Mouse (Mus musculus) midbrain, embryonic 13.5 days (tissue): ENCODE data around the gene Usp31. TPM values are rescaled to one million over a fixed set of nuclear protein-coding genes. Genes with fewer than 3 reads are reported as not detected.

ENCODE experiments used
- ATAC-seq: fragments of 200-750 bp; cut with Nextera tagmentation; 2 replicates; pipeline ENCODE4 v1.8.0; 2017; ENCODE audit warnings: mild to moderate bottlenecking, moderate TSS enrichment, moderate library complexity
- H3K27ac ChIP-seq: fragments of 300-500 bp; sonication (generic); 2 replicates; pipeline ENCODE4 v1.5.1; 2015; ENCODE audit warnings: inconsistent platforms, mild to moderate bottlenecking, moderate library complexity
- H3K27me3 ChIP-seq: fragments of 300-500 bp; sonication (generic); 2 replicates; pipeline ENCODE4 v1.6.1; 2015; ENCODE audit warnings: mild to moderate bottlenecking, inconsistent platforms
- H3K36me3 ChIP-seq: fragments of 300-500 bp; sonication (generic); 2 replicates; pipeline ENCODE4 v1.6.1; 2015; ENCODE audit warnings: mild to moderate bottlenecking, inconsistent platforms
- H3K4me1 ChIP-seq: fragments of 300-500 bp; sonication (generic); replicated peaks from 2 replicates; pipeline ENCODE4 v1.6.1; 2015; ENCODE audit warnings: inconsistent platforms
- H3K4me2 ChIP-seq: fragments of 300-500 bp; sonication (generic); replicated peaks from 2 replicates; pipeline ENCODE4 v1.6.1; 2015; ENCODE audit warnings: moderate library complexity, mild to moderate bottlenecking, inconsistent platforms
- H3K4me3 ChIP-seq: fragments of 300-500 bp; sonication (generic); replicated peaks from 2 replicates; pipeline ENCODE4 v1.5.1; 2015; ENCODE audit warnings: mild to moderate bottlenecking, inconsistent platforms
- H3K9ac ChIP-seq: fragments of 300-500 bp; sonication (generic); replicated peaks from 2 replicates; pipeline ENCODE4 v1.6.1; 2015; ENCODE audit warnings: mild to moderate bottlenecking, inconsistent platforms
- H3K9me3 ChIP-seq: fragments of 300-500 bp; sonication (generic); 2 replicates; pipeline ENCODE4 v1.6.1; 2016; ENCODE audit warnings: mild to moderate bottlenecking, inconsistent platforms
- WGBS: fragments of 180-500 bp; shearing (Covaris S2); methylation state at CpG from one replicate; pipeline ENCODE4 v1.1.7; 2015; 5-methylcytosine and 5-hydroxymethylcytosine counted together
- polyA plus RNA-seq: library from polyadenylated mRNA; unstranded; fragments of >200 nt; fragmentation: Nextera tagmentation; extraction: Ambion mirVana; gene quantifications from 2 replicates; pipeline ENCODE4 v1.2.1, GENCODE M21; 2015

Usp31 gene
- polyA plus RNA-seq, 1 experiment from 2014 or later = 2.9 TPM

DNA sequence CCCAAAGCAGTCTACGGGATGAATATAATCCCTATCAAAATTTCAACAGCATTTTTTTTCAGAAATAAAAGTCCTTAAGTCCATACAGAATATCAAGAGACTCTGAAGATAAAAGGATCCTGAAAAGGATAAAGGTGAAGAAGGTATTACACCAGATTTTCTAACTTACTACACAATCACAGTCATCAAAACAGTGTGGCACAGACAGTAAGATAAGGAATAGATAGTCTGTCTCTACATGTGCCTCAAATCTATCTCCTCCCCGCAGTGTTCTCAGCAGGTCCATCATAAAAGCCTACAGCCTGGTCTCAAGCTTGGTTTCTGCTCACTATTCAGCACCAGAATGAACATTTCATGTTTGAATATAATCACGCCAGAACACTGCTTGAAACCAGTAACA is 6.6 kb downstream of the Usp31 start:
- H3K36me3 ChIP-seq = 0 out of 2 replicates have a peak, but pooled peaks cover 3% of the 10 kb centered on the region
- 93% methylated on average over 3 of the region's 3 CpGs for WGBS
- no peaks in the 10 kb centered on the region for H3K9me3 ChIP-seq
- ATAC-seq = no peak
- no peak overlapping the region for H3K4me3 ChIP-seq
- H3K4me1 ChIP-seq = peaks cover 36% of the 10 kb centered on the region
- no peaks in the 10 kb centered on the region for H3K27me3 ChIP-seq
- H3K4me2 ChIP-seq = no peak overlapping the region
- no peak overlapping the region for H3K9ac ChIP-seq
- no peak overlapping the region for H3K27ac ChIP-seq

DNA sequence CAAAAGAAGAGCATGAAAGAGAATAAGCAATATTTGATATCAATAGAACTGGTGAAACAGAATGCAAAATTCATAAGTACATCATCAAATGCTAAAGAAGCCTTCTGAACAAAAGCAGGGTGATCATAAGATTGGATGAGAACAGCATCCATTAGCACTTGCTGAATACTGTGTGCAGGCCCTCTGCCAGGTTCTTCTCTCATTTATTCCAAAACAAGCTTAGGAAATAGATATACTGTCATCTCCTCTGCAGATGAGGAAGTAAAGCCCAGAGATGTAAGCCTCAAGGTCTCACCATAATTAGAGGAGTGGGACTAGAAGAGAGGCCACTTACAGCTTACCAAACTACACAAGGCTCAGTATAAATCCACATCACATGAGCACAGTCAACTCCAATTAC is 7.8 kb downstream of the Usp31 start:
- Histone ChIP-seq H3K4me2 (no peak overlapping the region), H3K36me3 (0 out of 2 replicates have a peak, but pooled peaks cover 3% of the 10 kb centered on the region), H3K27ac (no peak overlapping the region), H3K4me1 (peaks cover 23% of the 10 kb centered on the region), H3K27me3 (no peaks in the 10 kb centered on the region), H3K9ac (no peak overlapping the region), H3K4me3 (no peak overlapping the region), H3K9me3 (no peaks in the 10 kb centered on the region)
- ATAC-seq = no peak

DNA sequence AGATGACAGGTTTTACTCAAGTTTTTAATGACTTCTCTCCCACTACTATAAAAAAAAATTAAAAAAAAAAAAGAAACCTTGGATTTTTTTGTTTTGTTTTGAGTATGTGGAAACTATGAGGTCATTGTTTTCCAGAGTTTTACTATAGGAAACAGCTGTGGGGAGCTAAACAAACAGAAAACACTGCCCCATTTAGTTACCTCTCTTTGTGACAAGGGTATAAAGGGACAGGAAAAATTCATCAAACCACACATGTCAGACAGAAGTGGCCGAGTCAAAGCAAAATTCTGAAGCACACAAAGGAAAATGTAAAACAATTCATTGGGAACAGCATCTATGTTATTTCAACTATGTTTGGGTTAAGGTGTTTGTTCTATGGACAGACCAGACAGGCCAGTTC is 9.5 kb downstream of the Usp31 start:
- no peaks in the 10 kb centered on the region for H3K36me3 ChIP-seq
- 69% methylated on average over 1 of the region's 1 CpGs for WGBS
- ATAC-seq = no peak

DNA sequence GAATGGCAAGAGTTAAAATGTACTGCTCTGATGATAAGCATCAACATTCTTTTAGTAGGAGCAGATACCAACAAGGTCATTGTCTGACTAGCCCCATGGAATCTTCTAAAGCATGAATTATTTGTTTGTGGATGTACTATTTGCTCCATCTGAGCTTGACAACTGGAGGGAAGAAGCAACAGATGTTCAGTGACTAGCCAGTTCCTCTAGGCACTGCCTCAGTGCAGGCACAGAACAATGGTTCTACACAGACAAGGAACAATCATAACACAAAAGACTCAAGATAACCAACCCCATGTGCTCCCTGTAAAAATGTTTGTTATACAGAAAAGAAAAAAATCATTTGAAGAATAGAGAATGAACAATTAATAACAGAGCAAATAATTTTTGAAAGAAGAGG is 9.9 kb downstream of the Usp31 start:
- Histone ChIP-seq H3K9ac (no peak overlapping the region), H3K4me1 (peaks cover 11% of the 10 kb centered on the region), H3K4me2 (no peak overlapping the region), H3K4me3 (no peak overlapping the region), H3K27me3 (no peaks in the 10 kb centered on the region), H3K9me3 (no peaks in the 10 kb centered on the region), H3K36me3 (no peaks in the 10 kb centered on the region), H3K27ac (no peak overlapping the region)
- ATAC-seq = no peak

More for the DNA sequence above, 9.5 kb downstream of the Usp31 start:
- Histone ChIP-seq H3K27me3 (no peaks in the 10 kb centered on the region), H3K4me3 (no peak overlapping the region), H3K4me2 (no peak overlapping the region), H3K27ac (no peak overlapping the region), H3K9me3 (no peaks in the 10 kb centered on the region), H3K9ac (no peak overlapping the region), H3K4me1 (peaks cover 11% of the 10 kb centered on the region)

DNA sequence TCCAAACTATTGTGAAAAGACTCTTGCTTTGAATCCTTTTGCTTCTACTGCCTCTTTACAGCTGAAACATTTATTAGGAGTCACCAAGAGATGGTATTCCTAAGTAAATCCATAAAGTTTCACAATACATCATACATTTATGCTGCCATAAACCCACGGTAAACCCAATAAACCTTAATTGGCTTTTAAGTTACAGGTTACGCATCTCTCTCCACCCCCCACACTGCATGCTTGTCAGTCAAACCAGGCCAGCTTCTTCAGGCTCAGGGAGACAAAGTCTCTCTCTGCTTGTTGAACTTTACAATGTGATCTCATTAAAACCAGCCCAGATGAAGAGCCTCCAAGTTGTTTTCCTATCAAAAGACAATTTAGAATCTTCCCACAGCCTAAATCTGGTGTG is 15.2 kb downstream of the Usp31 start:
- no peaks in the 10 kb centered on the region for H3K9me3 ChIP-seq
- 86% methylated on average over 2 of the region's 2 CpGs for WGBS
- no peaks in the 10 kb centered on the region for H3K36me3 ChIP-seq
- ATAC-seq = no peak
- H3K4me2 ChIP-seq = no peak overlapping the region
- H3K27ac ChIP-seq = no peak overlapping the region
- no peak overlapping the region for H3K9ac ChIP-seq
- no peaks in the 10 kb centered on the region; the same call in 1 of the 2 replicates for H3K4me1 ChIP-seq
- H3K4me3 ChIP-seq = no peak overlapping the region
- no peaks in the 10 kb centered on the region for H3K27me3 ChIP-seq

DNA sequence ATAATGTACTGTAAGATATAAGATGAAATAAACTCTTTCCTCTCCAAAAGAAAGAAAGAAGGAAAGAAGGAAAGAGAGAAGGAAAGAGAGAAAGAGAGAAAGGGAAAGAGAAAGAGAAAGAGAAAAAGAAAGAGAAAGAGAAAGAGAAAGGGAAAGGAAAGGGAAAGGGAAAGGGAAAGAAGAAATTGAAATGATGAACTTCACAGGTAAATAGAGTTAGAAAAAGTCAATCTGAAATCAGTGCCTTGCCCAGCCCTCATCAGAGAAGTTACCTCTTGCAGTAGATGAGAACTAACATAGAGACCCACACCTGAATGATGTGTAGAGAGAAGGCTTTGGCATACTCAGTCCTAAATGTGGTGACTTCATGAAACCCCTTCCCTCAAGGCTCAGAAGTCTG is 17.7 kb downstream of the Usp31 start:
- Histone ChIP-seq H3K4me3 (no peak overlapping the region), H3K36me3 (no peaks in the 10 kb centered on the region), H3K4me2 (no peak overlapping the region), H3K9ac (no peak overlapping the region), H3K9me3 (no peaks in the 10 kb centered on the region), H3K27me3 (no peaks in the 10 kb centered on the region), H3K4me1 (no peaks in the 10 kb centered on the region), H3K27ac (no peak overlapping the region)
- ATAC-seq = no peak

DNA sequence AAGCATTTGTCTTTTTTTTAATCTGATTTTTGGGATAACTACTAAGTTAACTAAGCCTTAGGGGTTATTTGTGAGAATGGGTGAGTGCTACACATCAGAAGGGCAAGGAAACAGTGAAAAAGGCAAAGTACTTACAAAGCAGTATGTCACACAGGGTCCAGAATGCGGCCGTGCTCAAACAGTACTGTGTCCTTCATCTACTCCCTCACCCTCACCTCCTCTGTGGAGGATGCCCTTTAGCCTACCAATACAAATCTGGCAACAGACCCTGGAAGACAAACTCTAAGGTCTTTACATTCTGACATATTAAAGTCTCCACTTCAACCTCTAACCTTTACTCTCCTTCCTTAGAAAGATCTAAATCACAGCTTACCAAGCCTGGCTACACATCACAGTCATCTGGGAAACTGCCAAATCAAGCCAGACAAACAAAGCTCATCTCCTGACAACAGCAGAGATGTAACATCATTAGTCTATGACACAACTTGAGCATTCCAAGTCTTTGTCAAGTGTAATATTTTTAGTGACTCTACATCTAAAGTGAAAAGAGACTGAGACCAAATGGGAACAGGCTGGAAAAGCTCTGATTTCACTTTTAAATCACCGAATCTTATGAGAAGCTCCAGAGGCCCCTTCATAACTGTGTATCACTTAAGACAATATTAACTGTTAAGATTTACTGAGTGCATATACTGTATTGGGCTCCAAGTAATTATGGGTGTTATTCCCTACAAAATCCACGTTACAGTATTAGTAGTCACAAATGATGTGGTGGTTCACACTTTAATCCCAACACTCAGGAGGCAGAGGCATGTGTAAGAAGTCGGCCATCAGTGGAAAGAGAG is 21.7 kb downstream of the Usp31 start:
- H3K4me1 ChIP-seq = no peaks in the 10 kb centered on the region
- H3K4me3 ChIP-seq = no peak overlapping the region
- no peak overlapping the region for H3K4me2 ChIP-seq
- 93% methylated on average over 5 of the region's 5 CpGs for WGBS
- ATAC-seq = no peak
- no peaks in the 10 kb centered on the region for H3K27me3 ChIP-seq
- no peak overlapping the region for H3K9ac ChIP-seq
- no peaks in the 10 kb centered on the region for H3K9me3 ChIP-seq
- no peaks in the 10 kb centered on the region for H3K36me3 ChIP-seq
- H3K27ac ChIP-seq = no peak overlapping the region

DNA sequence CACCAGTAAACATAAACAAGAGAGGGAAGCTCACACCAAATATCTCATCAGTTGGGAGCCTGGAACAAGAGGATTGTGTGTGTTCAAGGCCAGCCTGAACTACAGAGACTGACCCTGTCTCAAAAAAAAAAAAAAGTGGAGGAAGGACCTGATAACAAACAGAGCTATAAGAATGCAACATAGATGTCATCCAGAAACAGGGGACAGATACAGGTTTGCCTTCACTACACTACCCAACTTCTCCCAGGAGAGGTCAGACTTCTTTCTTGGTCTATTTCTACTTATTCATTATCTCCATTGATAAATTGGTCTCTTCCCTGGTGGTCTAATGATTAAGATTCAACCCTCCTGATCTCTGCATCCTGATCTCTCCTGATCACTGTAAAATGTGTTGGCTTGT is 25.9 kb downstream of the Usp31 start:
- H3K36me3 ChIP-seq = peaks cover 5% of the 10 kb centered on the region; the same call in 1 of the 2 replicates
- no peaks in the 10 kb centered on the region for H3K9me3 ChIP-seq
- peaks cover 6% of the 10 kb centered on the region; the same call in 1 of the 2 replicates for H3K4me1 ChIP-seq
- H3K9ac ChIP-seq = no peak overlapping the region
- H3K27ac ChIP-seq = no peak overlapping the region
- no peak overlapping the region for H3K4me2 ChIP-seq
- no peak for ATAC-seq
- H3K4me3 ChIP-seq = no peak overlapping the region
- no peaks in the 10 kb centered on the region for H3K27me3 ChIP-seq

DNA sequence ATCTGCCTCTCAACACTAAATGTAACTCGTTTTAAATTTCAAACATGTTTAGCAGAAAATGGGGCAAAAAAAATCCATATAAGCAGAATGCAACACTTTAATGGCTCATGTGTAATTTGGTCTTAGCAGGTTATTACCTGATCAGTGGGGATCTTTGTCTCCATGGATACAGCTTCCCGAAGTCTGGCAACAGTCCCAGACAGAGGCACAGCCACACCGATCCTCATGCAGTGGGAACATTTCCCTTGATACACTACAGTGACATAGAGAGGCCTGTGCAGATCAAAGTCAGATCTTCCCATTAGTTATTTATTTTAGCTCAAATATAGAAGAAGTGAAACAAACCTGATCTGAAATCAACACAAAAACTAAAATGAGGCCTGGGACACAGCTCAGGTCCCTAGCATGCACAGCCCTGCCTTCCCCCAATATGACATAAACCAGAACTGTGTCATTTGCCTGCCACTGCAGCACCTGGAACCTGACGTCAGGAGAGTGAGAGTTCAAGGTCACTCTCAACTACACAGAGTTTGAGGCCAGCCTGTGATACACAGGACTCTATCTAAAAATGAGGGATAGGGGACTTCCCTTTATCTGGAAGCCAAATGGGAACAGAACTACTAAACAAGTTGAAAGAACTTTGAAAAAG is 29.8 kb downstream of the Usp31 start:
- H3K9me3 ChIP-seq = no peaks in the 10 kb centered on the region
- H3K36me3 ChIP-seq = peaks cover 15% of the 10 kb centered on the region
- no peak overlapping the region for H3K4me2 ChIP-seq
- no peak overlapping the region for H3K9ac ChIP-seq
- 71% methylated on average over 4 of the region's 4 CpGs for WGBS
- peaks cover 6% of the 10 kb centered on the region; the same call in 1 of the 2 replicates for H3K4me1 ChIP-seq
- H3K27me3 ChIP-seq = no peaks in the 10 kb centered on the region
- H3K27ac ChIP-seq = no peak overlapping the region
- H3K4me3 ChIP-seq = no peak overlapping the region
- ATAC-seq = 0 out of 2 replicates have a peak, but pooled peaks have one; percentile 66

DNA sequence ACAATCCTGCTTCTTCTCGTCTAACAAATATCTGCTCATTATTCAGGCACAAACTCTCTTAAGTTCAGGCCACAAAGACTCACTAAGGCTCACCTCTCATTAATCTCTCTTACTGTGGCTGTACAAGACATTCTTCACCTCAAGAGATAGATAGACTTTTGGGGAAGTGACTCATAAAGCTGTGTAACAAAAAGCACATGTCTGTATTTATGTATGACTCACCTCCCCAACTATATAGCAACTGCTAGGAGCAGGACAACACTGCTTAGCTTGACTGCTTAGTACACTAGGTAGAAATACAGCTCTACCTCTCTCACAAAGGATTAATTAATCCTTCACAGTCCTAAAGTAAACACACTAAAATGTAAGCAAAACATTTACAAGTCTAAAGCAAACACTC is 46.3 kb downstream of the Usp31 start:
- H3K9ac ChIP-seq = no peak overlapping the region
- H3K36me3 ChIP-seq = peaks cover 60% of the 10 kb centered on the region
- no peaks in the 10 kb centered on the region for H3K27me3 ChIP-seq
- 82% methylated on average over 1 of the region's 1 CpGs for WGBS
- H3K4me3 ChIP-seq = no peak overlapping the region
- no peaks in the 10 kb centered on the region for H3K4me1 ChIP-seq
- ATAC-seq = no peak
- H3K4me2 ChIP-seq = no peak overlapping the region
- no peaks in the 10 kb centered on the region for H3K9me3 ChIP-seq
- no peak overlapping the region for H3K27ac ChIP-seq

DNA sequence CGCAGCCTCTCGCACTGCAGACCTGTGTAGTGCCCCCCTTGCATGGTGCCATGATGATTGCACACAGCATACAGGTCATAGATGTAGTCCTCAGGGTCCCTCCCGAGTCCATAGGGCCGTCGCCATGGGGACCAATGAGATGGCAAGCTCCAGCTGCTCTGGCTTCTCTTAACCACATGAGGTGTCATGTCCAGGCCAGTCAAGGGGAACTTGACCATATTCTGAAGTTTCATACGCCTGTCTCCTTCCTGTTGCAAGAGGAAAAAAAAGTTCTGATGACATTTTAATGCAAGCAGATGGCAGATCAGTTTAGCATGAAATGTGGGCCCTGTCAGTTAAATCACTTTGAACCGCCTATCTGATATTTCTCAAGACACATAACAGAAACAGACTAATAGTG is 48.2 kb downstream of the Usp31 start:
- H3K36me3 ChIP-seq = peaks cover 58% of the 10 kb centered on the region
- 84% methylated on average over 7 of the region's 7 CpGs for WGBS

DNA sequence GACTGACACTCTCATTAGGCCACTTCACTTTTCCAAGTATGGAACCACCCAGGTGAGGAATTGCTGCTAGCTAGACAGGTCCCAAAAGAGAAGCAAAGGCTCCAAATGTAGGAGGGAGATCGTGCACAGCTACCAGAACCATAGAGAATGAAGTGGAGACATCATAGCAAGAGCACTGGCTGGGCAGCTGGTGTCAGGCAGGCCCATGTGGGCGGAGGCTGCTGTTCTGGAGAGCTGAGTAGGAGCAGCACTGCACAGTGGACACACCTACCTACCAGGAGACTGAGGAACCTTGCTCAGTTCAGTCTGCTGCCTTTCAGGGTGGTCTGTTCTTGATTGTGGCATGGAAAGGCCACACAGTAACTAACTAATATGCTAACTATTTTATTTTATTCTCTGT is 52.4 kb downstream of the Usp31 start:
- Histone ChIP-seq H3K27me3 (no peaks in the 10 kb centered on the region), H3K9ac (no peak overlapping the region), H3K36me3 (peaks cover 48% of the 10 kb centered on the region), H3K4me1 (no peaks in the 10 kb centered on the region), H3K9me3 (no peaks in the 10 kb centered on the region), H3K27ac (no peak overlapping the region), H3K4me2 (no peak overlapping the region), H3K4me3 (no peak overlapping the region)
- no peak for ATAC-seq
- WGBS = 93% methylated on average over 2 of the region's 2 CpGs

More for the DNA sequence above, 48.2 kb downstream of the Usp31 start:
- Histone ChIP-seq H3K27ac (no peak overlapping the region), H3K9me3 (no peaks in the 10 kb centered on the region), H3K4me2 (no peak overlapping the region), H3K9ac (no peak overlapping the region), H3K4me3 (no peak overlapping the region), H3K4me1 (no peaks in the 10 kb centered on the region), H3K27me3 (no peaks in the 10 kb centered on the region)
- ATAC-seq = no peak
